Mouse (Mus musculus) heart, postnatal 36 days (tissue): ENCODE data around the gene Ccdc117. TPM values are rescaled to one million over a fixed set of nuclear protein-coding genes. Genes with fewer than 3 reads are reported as not detected.
A peak's percentile ranks its signal among the peaks of the same experiment; 100 is the strongest.
"Not testable (repeated sequence)": the region's sequence is repeated elsewhere in the genome, so short reads cannot be mapped to it uniquely, and the experiment has no call there.

Experiments
- DNase-seq, 2 experiments: peaks; one replicate each; pipeline ENCODE4 v3.0.0; 2021 to 2022
- intact Hi-C: fragments of 180-260 bp; cut with DNase I; formaldehyde crosslinking; loops from one replicate; pipeline ENCODE4 v1.15.1; 2025
- total RNA-seq, 2 experiments: library from RNA; stranded (reverse); gene quantifications; 2 replicates each; pipeline ENCODE4 v1.2.3; 2021

Gene Ccdc117
- total RNA-seq, 2 experiments from 2014 or later: 19.5 to 23.2 TPM

GRCm38 (mm10) chr11:5512099-5512725 is 29.8 kb downstream of the Ccdc117 start:
- intact Hi-C loops: no loop called here

GRCm38 (mm10) chr11:5510686-5511085 is 31.3 kb downstream of the Ccdc117 start:
- intact Hi-C loops, DNase-seq: not testable (repeated sequence)

More at GRCm38 (mm10) chr11:5512099-5512725, 29.8 kb downstream of the Ccdc117 start:
- no peak for DNase-seq

- intact Hi-C loops: no loop called here
- no peak for DNase-seq
These were observed 31.9 kb downstream of the Ccdc117 start for GRCm38 (mm10) chr11:5510099-5510391.

- no peak for DNase-seq
- intact Hi-C loops: no loop called here
These were observed 32.5 kb downstream of the Ccdc117 start for GRCm38 (mm10) chr11:5509215-5510098.

- DNase-seq: peak; percentile 34 to 53
These were observed 36.0 kb downstream of the Ccdc117 start for GRCm38 (mm10) chr11:5505856-5506575.

GRCm38 (mm10) chr11:5502351-5503051 is 39.5 kb downstream of the Ccdc117 start:
- DNase-seq: no peak
- intact Hi-C loops: no loop called here

More at GRCm38 (mm10) chr11:5505856-5506575, 36.0 kb downstream of the Ccdc117 start:
- intact Hi-C loops: no loop called here

GRCm38 (mm10) chr11:5500903-5501741 is 40.9 kb downstream of the Ccdc117 start:
- intact Hi-C loops: no loop called here
- no peak for DNase-seq

- intact Hi-C loops: no loop called here
- DNase-seq: no peak
These were observed 41.9 kb downstream of the Ccdc117 start for GRCm38 (mm10) chr11:5499961-5500644.

GRCm38 (mm10) chr11:5498931-5499661 is 42.9 kb downstream of the Ccdc117 start:
- DNase-seq: no peak
- intact Hi-C loops: no loop called here

GRCm38 (mm10) chr11:5498422-5498821 is 43.6 kb downstream of the Ccdc117 start:
- DNase-seq: no peak

GRCm38 (mm10) chr11:5496559-5497248 is 45.3 kb downstream of the Ccdc117 start:
- DNase-seq: no peak
- intact Hi-C loops: no loop called here

More at GRCm38 (mm10) chr11:5498422-5498821, 43.6 kb downstream of the Ccdc117 start:
- intact Hi-C loops: no loop called here

GRCm38 (mm10) chr11:5495906-5496305 is 46.1 kb downstream of the Ccdc117 start:
- intact Hi-C loops: no loop called here
- no peak for DNase-seq

GRCm38 (mm10) chr11:5495286-5495832 is 46.6 kb downstream of the Ccdc117 start:
- intact Hi-C loops: no loop called here
- DNase-seq: no peak

GRCm38 (mm10) chr11:5493869-5494268 is 48.1 kb downstream of the Ccdc117 start:
- DNase-seq: no peak
- intact Hi-C loops: no loop called here

GRCm38 (mm10) chr11:5491912-5492311 is 50.1 kb downstream of the Ccdc117 start:
- no peak for DNase-seq
- intact Hi-C loops: no loop called here

- intact Hi-C loops: no loop called here
- no peak for DNase-seq
These were observed 50.9 kb downstream of the Ccdc117 start for GRCm38 (mm10) chr11:5490989-5491656.

GRCm38 (mm10) chr11:5489433-5489832 is 52.6 kb downstream of the Ccdc117 start:
- DNase-seq, intact Hi-C loops: not testable (repeated sequence)
